Mouse (Mus musculus) hindbrain, embryonic 16.5 days (tissue): ENCODE measurements around the gene Tec. TPM values are rescaled to one million over a fixed set of nuclear protein-coding genes. Genes with fewer than 3 reads are reported as not detected.

Source experiments
- ATAC-seq: fragments of 200-750 bp; cut with Nextera tagmentation; 2 replicates; pipeline ENCODE4 v1.8.0; 2017; ENCODE audit warnings: moderate TSS enrichment, moderate library complexity
- H3K27ac ChIP-seq: fragments of 300-500 bp; sonication (generic); 2 replicates; pipeline ENCODE4 v1.5.1; 2014; ENCODE audit warnings: low read depth, mild to moderate bottlenecking, control low read depth, low read length, moderate library complexity
- H3K27me3 ChIP-seq: fragments of 300-500 bp; sonication (generic); replicated peaks from 2 replicates; pipeline ENCODE4 v1.6.1; 2014; ENCODE audit warnings: low read length; ENCODE audit not compliant: control insufficient read depth, insufficient read depth
- H3K36me3 ChIP-seq: fragments of 300-500 bp; sonication (generic); 2 replicates; pipeline ENCODE4 v1.6.1; 2014; ENCODE audit warnings: mild to moderate bottlenecking, low read length, moderate library complexity, mixed read lengths; ENCODE audit not compliant: control insufficient read depth, insufficient read depth
- H3K4me1 ChIP-seq: fragments of 300-500 bp; sonication (generic); 2 replicates; pipeline ENCODE4 v1.6.1; 2014; ENCODE audit warnings: low read depth, low read length; ENCODE audit not compliant: control insufficient read depth, insufficient read depth
- H3K4me2 ChIP-seq: fragments of 300-500 bp; sonication (generic); 2 replicates; pipeline ENCODE4 v1.6.1; 2014; ENCODE audit warnings: mild to moderate bottlenecking, low read length, control low read depth, moderate library complexity
- H3K4me3 ChIP-seq: fragments of 300-500 bp; sonication (generic); 2 replicates; pipeline ENCODE4 v1.5.1; 2014; ENCODE audit warnings: mild to moderate bottlenecking, low read length, control low read depth, moderate library complexity
- H3K9ac ChIP-seq: fragments of 300-500 bp; sonication (generic); 2 replicates; pipeline ENCODE4 v1.6.1; 2014; ENCODE audit warnings: low read depth, mild to moderate bottlenecking, control low read depth, low read length, moderate library complexity
- H3K9me3 ChIP-seq: fragments of 300-500 bp; sonication (generic); 2 replicates; pipeline ENCODE4 v1.6.1; 2014; ENCODE audit warnings: mild to moderate bottlenecking, low read length, moderate library complexity; ENCODE audit not compliant: control insufficient read depth
- WGBS: fragments of 180-500 bp; shearing (Covaris S2); extraction: QIAGEN DNeasy Blood & Tissue Kit; methylation state at CpG from one replicate; pipeline ENCODE4 v1.1.7; 2014; 5-methylcytosine and 5-hydroxymethylcytosine counted together
- polyA plus RNA-seq: library from polyadenylated mRNA; unstranded; fragments of >200 nt; fragmentation: Nextera tagmentation; extraction: Ambion mirVana; gene quantifications from 2 replicates; pipeline ENCODE4 v1.2.1, GENCODE M21; 2015

The Tec gene
- polyA plus RNA-seq, 1 experiment from 2014 or later = 8.4 TPM

DNA sequence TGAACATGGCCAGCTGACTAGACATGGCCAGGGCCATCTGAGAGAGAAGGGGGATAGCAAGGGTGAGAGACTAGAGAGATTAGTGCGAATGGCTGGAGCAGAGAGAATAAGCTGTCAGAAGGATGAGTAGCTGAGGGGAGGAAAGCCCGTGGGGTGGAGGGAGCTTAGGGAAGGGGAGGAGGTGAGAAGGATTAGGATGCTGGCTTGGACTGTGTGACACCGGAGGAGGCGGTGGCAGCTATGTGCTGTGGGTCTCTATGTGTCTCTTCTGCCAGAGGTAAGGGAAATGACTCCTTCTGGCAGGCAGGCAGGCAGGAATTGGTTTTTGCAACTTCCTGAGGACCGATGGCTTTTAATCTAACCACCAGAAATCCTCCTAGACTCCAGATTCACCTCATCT lies 11.5 kb upstream of the Tec start:
- ATAC-seq = peak; percentile 61; the same call in 1 of the 2 replicates
- Histone ChIP-seq H3K4me2 (no peak overlapping the region), H3K9me3 (no peaks in the 10 kb centered on the region), H3K4me3 (no peak overlapping the region), H3K27ac (no peak overlapping the region), H3K36me3 (no peaks in the 10 kb centered on the region), H3K9ac (no peak overlapping the region), H3K4me1 (peaks cover 5% of the 10 kb centered on the region), H3K27me3 (no peaks in the 10 kb centered on the region)
- 35% methylated on average over 5 of the region's 5 CpGs for WGBS

DNA sequence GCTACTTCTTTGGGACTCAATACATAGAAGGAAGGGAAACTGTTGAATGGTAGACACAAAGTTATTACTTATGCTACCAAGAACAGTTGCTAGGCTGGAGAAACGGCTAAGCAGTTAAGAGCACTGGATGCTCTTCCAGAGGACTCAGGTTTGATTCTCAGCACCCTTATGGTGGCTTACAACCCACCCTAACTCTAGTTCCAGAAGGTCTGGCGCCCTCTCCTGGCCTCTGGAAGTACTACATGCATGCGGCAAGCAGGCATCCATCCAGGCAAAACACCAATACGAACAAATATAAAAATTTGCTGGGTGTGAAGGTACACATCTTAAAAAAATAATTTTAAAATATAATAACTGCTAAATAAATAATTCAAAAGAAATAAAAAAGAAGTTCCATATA lies 2.8 kb upstream of the Tec start:
- peaks cover 7% of the 10 kb centered on the region for H3K4me1 ChIP-seq
- 82% methylated on average over 4 of the region's 4 CpGs for WGBS
- no peak overlapping the region for H3K9ac ChIP-seq
- no peak overlapping the region for H3K27ac ChIP-seq
- no peaks in the 10 kb centered on the region for H3K36me3 ChIP-seq
- ATAC-seq = no peak
- no peak overlapping the region for H3K4me2 ChIP-seq
- H3K9me3 ChIP-seq = no peaks in the 10 kb centered on the region
- peaks cover 9% of the 10 kb centered on the region for H3K27me3 ChIP-seq
- H3K4me3 ChIP-seq = no peak overlapping the region

DNA sequence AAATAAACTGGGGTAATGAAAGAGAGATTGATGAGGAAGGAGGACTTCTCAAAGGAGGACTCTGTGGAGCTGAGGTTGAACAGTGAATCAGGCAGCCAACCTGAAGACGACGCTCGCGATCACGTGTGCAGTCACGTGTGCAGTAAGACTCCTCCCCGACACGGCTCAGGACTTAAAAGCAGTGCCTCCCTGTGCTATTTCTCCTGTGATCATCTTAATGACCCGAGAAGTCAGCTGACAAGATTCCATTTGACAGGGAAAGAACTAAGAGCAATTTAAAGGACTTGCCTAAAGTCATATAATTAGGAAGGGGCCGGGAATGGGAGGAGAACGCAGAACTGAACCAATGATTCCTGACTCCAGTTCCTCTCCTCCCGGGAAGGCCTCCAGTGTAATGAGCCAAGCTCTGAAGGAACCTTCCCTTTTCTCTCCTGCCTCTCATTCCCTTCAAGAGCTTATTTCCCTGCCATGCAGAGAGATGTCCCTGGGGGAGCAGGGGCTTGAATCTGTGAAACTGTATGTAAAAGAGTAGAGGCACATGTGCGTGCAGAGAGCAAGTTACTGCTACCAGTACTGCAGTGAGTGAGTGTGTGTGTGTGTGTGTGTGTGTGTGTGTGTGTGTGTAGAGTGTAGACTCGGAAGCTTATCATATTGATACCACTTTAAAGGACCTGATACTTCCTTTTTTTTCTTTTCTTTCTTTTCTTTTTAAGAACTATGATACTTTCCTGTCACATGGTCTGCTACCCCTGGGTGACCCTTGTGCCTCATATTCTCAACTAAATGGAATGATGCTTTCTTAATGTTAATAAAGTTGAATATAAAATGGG lies 1.7 kb upstream of the Tec start:
- Histone ChIP-seq H3K9ac (no peak overlapping the region), H3K27me3 (peaks cover 9% of the 10 kb centered on the region), H3K36me3 (no peaks in the 10 kb centered on the region), H3K27ac (no peak overlapping the region), H3K9me3 (no peaks in the 10 kb centered on the region), H3K4me2 (no peak overlapping the region), H3K4me3 (no peak overlapping the region), H3K4me1 (peaks cover 5% of the 10 kb centered on the region)
- 76% methylated on average over 14 of the region's 14 CpGs for WGBS
- no peak for ATAC-seq

DNA sequence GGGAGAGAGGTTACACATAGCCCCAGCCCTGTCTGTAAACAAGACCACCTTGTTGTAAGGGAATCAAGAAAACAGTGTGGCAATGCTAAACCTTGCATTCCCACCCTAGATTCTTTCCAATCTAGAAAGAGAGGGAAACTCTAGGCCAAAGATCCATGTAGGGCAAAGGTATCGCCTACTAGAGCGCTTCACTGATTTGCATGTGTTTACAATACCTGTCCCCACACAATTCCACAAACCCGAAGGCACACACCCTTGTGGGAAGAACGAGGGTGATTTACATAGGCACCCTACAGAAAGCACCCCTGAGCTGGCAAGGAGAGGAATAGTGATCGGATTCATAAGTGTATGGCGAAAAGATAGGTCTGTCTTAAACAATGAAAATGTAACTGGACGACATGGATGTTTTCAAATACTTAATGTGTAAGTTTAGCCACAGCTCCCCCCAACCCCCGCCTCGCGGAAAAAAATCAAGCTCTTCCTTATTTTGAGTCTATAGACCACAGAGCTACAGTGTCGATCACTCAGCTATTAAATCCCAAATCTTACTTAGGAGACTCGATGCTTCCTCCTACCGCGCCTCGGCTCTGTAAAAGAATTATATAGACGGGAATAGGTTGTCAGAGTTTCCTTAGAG lies 1.1 kb downstream of the Tec start:
- peak overlapping the region; percentile 57 for H3K4me3 ChIP-seq
- no peak for ATAC-seq
- no peaks in the 10 kb centered on the region for H3K36me3 ChIP-seq
- no peak overlapping the region for H3K27ac ChIP-seq
- H3K27me3 ChIP-seq = peaks cover 9% of the 10 kb centered on the region
- WGBS = 22% methylated on average over 16 of the region's 16 CpGs
- H3K4me2 ChIP-seq = peak overlapping the region; percentile 92
- H3K9ac ChIP-seq = no peak overlapping the region
- H3K9me3 ChIP-seq = no peaks in the 10 kb centered on the region
- H3K4me1 ChIP-seq = peaks cover 5% of the 10 kb centered on the region

DNA sequence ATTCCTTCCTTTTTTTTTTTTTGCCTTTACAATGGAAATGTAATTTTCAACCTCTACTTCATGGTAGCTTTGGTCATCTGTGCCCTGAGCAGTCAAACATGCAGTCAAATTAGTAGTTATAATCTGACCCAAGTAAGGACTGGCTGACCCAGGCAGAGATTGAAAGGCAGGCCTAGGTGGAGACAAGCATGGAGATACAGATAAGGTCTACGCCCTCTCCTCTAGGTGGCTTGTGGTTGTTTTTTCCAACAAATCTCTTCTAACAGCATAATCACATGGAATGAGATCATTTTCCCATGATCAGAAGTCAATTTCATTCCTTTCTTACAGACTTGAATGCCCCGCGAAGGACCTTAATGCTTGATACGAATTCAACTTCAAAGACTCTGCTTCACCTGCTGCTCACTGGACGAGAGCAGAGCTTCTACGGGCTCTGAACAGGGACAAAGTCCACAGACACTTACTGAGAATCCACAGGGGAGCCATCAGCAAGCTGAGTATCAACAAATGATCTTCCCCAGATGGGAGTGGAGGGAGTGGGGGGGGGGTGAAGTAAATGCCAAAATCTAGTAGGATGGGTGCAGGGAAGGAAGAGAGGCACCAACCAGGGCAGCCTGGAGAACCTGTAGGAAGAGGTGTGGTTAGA lies 1.9 kb downstream of the Tec start:
- no peak overlapping the region for H3K4me3 ChIP-seq
- no peaks in the 10 kb centered on the region for H3K36me3 ChIP-seq
- H3K4me1 ChIP-seq = peaks cover 5% of the 10 kb centered on the region
- no peak overlapping the region for H3K27ac ChIP-seq
- ATAC-seq = no peak
- 58% methylated on average over 6 of the region's 6 CpGs for WGBS
- no peaks in the 10 kb centered on the region for H3K9me3 ChIP-seq
- peak overlapping the region; percentile 92 for H3K4me2 ChIP-seq
- H3K27me3 ChIP-seq = peaks cover 9% of the 10 kb centered on the region
- no peak overlapping the region for H3K9ac ChIP-seq

DNA sequence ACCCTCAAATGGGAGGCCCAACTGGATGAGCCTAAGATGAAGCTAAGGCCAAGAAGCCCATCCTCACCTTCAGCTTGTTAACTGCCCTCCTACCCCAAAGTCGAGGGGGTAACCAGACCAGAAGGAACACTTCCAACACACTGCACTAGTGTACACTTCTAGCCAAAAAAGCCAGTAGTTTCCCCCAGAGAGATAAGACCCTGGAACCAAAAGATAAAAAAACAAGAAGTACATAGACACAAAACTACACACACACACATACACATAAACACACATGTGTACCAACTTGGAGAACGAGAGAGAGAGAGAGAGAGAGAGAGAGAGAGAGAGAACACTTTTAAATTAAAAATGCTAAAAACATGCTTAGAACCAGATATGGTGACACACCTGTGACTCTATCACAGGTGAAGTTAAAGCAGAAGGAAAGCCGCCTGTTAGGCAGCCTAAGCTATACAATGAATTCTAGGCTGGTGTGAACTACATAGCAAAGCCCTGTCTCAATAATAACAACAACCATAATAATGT lies 3.6 kb downstream of the Tec start:
- no peak for ATAC-seq

DNA sequence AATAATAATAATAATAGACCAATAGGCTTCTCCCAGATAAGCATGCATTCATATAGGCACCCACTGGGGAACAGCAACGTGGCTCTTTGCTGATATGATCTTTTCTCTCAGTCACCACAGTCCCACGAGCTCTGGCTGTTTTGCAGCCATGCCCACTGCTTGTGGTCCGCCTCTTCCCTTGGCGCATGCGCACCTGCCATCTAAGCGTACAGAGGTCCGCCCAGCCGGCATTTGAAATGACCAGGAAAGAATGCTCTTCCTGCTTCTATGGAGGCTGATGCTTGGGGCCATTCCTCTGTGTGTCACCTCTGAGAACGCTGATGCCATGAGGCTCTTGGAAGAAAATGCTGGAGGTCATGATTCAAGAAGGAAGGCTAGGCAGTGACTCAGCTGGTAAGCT lies 5.1 kb downstream of the Tec start:
- Histone ChIP-seq H3K27ac (no peak overlapping the region), H3K9me3 (0 out of 2 replicates have a peak, but pooled peaks cover 3% of the 10 kb centered on the region), H3K4me1 (peaks cover 5% of the 10 kb centered on the region), H3K27me3 (peaks cover 9% of the 10 kb centered on the region), H3K4me3 (no peak overlapping the region), H3K9ac (no peak overlapping the region), H3K36me3 (no peaks in the 10 kb centered on the region), H3K4me2 (no peak overlapping the region)
- 94% methylated on average over 9 of the region's 9 CpGs for WGBS
- ATAC-seq = no peak

More for the DNA sequence above, 3.6 kb downstream of the Tec start:
- no peaks in the 10 kb centered on the region for H3K9me3 ChIP-seq
- peaks cover 5% of the 10 kb centered on the region for H3K4me1 ChIP-seq
- WGBS = 86% methylated on average over 3 of the region's 3 CpGs
- no peak overlapping the region for H3K4me3 ChIP-seq
- no peak overlapping the region for H3K9ac ChIP-seq
- H3K36me3 ChIP-seq = no peaks in the 10 kb centered on the region
- peaks cover 9% of the 10 kb centered on the region for H3K27me3 ChIP-seq
- no peak overlapping the region for H3K27ac ChIP-seq
- no peak overlapping the region for H3K4me2 ChIP-seq

DNA sequence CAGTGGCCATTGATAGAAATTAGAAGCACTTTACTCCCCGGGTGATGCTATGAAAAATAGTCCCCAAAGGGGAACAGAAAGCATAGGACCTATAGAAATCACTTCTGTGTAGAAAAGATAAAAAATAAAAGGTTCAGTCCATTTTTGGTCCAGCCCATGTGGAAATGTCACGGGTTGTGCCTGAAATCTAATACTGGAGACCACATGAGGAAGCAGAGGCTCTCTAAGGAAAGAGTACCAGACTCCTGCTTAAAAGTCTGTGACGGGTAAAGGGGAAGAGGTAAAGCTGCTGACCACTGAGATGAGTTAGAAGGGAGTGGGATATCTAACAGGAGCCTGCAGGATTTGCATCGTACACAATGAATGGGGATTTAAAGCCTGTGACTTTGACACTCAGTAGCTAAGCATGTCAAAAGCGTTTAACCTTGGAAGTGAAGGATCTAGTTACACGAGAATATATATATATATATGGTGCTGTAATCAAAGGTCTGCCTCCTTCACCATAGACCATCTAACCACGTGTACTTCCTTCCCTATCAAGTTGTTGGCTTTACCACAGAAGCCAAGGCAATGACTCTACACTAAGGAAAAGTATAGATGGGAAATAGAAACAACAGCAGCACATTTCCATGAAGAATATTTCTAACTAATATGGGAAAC lies 6.4 kb downstream of the Tec start:
- Histone ChIP-seq H3K27ac (no peak overlapping the region), H3K36me3 (no peaks in the 10 kb centered on the region), H3K27me3 (peaks cover 6% of the 10 kb centered on the region), H3K9ac (no peak overlapping the region), H3K9me3 (0 out of 2 replicates have a peak, but pooled peaks cover 3% of the 10 kb centered on the region), H3K4me1 (no peaks in the 10 kb centered on the region), H3K4me3 (no peak overlapping the region), H3K4me2 (no peak overlapping the region)
- ATAC-seq = no peak
- WGBS = 81% methylated on average over 7 of the region's 7 CpGs
